Mouse (Mus musculus) fibroblast of lung, adult 2 months (primary cell): Measurements from ENCODE around the gene Acot5.
"Not testable (repeated sequence)": the region's sequence is repeated elsewhere in the genome, so short reads cannot be mapped to it uniquely, and the experiment has no call there.

Experiments used
- DNase-seq: peaks from one replicate; pipeline ENCODE4 v3.0.0-alpha.2; 2011; ENCODE audit warnings: low read depth

Gene Acot5

DNA sequence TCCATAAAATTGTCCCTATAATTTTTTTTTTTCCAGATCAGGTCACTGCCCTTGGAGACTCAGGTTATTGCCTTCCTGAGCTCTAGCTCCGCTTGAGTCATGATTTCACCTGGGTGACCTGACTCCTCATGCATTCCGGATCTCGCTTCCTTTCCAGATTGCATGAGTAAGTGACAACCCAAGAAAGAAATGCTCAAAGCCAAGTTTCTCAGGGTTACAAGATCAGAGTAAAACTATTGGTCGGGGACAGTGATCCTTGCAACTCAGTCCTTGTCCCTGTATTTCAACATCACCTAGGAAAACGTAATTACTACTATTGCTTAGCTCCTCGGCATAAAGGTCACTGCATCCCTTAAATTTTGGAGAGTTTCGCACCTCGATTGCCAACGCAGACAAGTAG, at the start of gene Acot5:
Gene Acot5 (plus strand): TSS at position 340 of the 400 bp plus-strand sequence.
- no peak for DNase-seq

- DNase-seq = peak; percentile 51
These were observed 48.6 kb upstream of the Acot5 start for GRCm38 (mm10) chr12:84020528-84020927.

DNA sequence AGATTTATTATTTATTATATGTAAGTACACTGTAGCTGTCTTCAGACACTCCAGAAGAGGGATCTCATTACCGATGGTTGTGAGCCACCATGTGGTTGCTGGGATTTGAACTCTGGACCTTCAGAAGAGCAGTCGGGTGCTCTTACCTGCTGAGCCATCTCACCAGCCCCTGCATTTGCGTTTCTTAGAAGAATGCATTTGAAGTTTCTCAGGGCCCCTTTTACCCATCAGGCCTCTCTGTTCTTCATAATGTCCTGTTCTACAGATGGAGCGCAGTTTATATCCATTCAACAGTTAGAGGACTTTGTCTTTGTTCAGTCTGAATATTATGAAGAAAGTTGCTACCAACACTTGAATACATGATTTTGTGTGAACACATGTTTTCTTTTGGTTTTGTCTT, 46.9 kb upstream of the Acot5 start:
- not testable (repeated sequence) for DNase-seq

GRCm38 (mm10) chr12:84023052-84023745, 45.9 kb upstream of the Acot5 start:
- no peak for DNase-seq

DNA sequence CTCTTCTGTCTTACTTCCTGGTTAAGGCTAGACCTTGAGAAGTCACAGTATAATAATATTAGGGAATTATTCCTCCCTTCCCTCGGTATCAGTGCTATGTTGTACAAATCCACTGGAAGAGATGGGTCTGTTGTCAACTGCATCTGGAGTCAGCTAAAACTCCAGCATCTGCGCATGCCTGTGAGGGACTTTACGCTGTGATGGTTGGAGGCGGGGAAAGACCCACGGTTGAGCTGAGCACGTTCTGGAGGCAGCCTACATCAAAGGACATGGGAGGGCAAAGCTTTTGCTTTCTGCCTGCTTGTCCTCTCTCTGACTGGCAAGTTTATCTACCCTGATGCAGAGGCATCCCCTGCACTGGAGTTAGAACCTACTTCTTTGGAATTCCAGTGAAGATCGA, 43.2 kb upstream of the Acot5 start:
- no peak for DNase-seq

DNA sequence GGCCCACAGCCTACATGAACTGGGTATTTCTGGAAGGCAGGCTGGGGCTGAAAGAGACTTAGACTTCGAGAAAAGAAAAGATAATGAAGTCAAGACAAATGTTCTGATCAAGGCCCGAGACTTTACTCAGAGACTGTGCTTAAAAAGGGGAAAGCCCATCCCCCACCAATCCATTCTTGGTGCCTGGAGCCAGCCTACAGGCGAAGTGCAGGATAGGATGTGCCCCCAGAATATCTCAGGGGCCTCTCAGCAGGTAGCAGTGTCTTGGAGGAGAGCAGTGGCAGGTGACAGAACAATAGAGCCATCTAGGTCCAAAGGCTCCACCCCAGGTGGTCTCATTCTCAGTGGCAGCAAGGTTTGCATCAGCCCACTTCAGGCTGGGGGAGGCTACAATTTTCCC, 40.8 kb upstream of the Acot5 start:
- DNase-seq = not testable (repeated sequence)

- DNase-seq = not testable (repeated sequence)
These were observed 40.1 kb upstream of the Acot5 start for GRCm38 (mm10) chr12:84029043-84029442.

- DNase-seq = peak; percentile 57
These were observed 38.3 kb upstream of the Acot5 start for GRCm38 (mm10) chr12:84030659-84031332.

DNA sequence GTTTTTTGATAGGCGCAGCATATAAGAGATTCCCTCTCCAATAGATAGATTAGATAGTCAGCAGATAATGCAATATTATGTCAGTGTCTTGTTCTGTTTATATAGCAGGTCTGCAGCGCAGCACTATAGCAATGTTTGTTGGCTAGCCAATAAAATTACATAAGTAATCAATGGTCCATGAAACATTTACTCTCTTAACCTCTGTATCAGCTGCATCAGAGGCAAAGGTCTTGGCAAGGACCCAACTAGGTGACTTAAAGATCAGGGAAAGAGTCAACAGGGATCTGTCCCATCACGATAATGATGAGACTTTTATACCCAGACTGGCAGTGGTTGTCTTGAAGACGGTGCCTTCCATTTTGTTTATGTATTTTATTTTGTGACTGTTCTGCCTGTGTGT, 36.3 kb upstream of the Acot5 start:
- DNase-seq = no peak

GRCm38 (mm10) chr12:84033302-84033701, 35.8 kb upstream of the Acot5 start:
- DNase-seq = not testable (repeated sequence)

- DNase-seq = no peak
These were observed 35.0 kb upstream of the Acot5 start for GRCm38 (mm10) chr12:84034108-84034507.

GRCm38 (mm10) chr12:84038241-84038640, 30.9 kb upstream of the Acot5 start, which contains the start of gene Acot4:
Gene Acot4, plus strand, starts transcription at chr12:84038379.
- DNase-seq = not testable (repeated sequence)

DNA sequence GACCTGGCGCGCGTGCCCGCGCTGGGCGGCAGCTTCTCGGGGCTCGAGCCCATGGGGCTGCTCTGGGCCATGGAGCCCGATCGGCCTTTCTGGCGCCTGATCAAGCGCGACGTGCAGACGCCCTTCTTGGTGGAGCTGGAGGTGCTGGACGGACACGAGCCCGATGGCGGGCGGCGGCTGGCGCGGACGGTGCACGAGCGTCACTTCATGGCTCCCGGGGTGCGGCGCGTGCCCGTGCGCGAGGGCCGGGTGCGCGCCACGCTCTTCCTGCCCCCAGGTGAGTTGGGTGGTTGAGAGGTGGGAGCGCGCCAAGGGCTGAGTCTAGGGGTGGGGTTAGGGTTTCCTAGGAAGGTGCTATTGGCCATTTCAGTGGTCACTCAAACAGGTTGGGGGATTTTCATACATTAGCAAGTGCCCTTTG, 30.4 kb upstream of the Acot5 start, which contains the start of gene Gm49366:
Gene Gm49366 (plus strand): TSS at position 245 of the 421 bp plus-strand sequence.
- DNase-seq = not testable (repeated sequence)

DNA sequence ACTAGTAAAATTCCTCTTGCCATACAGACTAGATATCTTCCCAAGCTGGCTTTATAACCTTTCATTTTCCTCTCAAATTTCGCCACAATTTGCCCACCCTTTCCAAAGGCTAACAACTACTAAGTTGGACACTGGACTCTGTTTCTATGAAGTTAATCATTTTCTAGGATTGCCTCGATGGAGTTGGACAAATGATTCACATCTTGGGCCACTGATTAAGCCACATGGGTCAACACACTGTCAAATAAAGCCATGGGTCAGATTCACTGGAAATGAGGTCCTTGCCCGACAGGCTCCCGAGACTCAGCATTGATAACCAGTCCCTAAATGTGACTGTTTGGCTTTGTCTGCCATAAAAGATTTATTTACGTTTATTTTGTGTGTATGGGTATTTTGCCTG, 26.9 kb upstream of the Acot5 start:
- DNase-seq = no peak

- DNase-seq = no peak
These were observed 25.1 kb upstream of the Acot5 start for GRCm38 (mm10) chr12:84044045-84044444.

- no peak for DNase-seq
These were observed 22.2 kb upstream of the Acot5 start for GRCm38 (mm10) chr12:84046906-84047305.

DNA sequence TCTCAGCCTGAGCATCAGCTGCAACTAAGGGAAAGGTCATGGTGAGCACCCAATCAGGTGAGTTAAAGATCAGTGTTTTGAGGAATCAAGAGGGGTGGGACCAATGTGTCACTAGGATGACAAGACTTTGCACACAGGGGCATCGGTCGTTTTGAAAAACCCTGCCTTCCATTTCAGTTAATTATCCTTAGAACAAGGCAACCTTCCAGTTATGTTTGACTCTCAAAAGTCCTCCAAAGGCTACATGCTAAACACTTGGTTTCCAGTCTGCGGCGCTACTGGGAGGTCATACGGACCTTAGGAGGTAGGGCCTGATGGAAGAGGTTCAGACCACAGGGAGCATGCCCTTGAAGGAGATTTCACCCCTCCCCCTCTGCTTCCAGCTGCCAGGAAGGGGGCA, 18.4 kb upstream of the Acot5 start:
- not testable (repeated sequence) for DNase-seq

- no peak for DNase-seq
These were observed 17.1 kb upstream of the Acot5 start, which contains the start of gene Acot3 for GRCm38 (mm10) chr12:84051937-84052474. Gene Acot3, plus strand, starts transcription at chr12:84052144.

- DNase-seq = no peak
These were observed 16.5 kb upstream of the Acot5 start for GRCm38 (mm10) chr12:84052609-84053008.

- no peak for DNase-seq
These were observed 16.0 kb upstream of the Acot5 start for GRCm38 (mm10) chr12:84053173-84053572.

DNA sequence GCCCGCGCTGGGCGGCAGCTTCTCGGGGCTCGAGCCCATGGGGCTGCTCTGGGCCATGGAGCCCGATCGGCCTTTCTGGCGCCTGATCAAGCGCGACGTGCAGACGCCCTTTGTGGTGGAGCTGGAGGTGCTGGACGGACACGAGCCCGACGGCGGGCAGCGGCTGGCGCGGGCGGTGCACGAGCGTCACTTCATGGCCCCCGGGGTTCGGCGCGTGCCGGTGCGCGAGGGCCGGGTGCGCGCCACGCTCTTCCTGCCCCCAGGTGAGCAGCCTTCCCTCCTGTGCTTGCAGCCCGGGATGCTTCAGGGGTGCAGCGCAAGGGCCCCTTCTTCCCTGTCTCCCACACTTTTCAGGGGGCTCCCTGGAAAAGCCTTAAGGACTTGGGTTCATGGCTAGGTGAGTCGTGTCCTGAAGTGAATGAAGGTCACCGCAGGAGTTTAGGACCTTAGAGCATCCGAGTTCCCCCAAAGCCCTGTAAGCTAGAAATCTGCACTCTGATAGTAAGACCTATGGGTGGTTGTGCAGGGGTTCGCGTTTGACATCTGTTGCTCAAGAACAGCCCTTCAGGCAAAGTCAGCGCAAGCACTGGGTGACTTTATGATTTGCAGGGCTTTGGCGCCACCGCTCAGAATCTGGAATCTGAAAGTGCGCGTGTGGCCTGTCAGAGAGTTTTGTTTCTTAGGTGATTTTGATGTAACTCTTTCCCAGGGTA, 15.3 kb upstream of the Acot5 start:
- DNase-seq = no peak

- no peak for DNase-seq
These were observed 8.2 kb upstream of the Acot5 start for GRCm38 (mm10) chr12:84060946-84061345.
